Mouse (Mus musculus): ENCODE measurements around the gene Oaz3. TPM values are rescaled to one million over a fixed set of nuclear protein-coding genes. Genes with fewer than 3 reads are reported as not detected.
A peak's percentile ranks its signal among the peaks of the same experiment; 100 is the strongest.

Oaz3 gene
- polyA plus RNA-seq, 1 experiment from 2014 or later: 0.25 TPM

GRCm38 (mm10) chr3:94404366-94405054 lies 39.2 kb downstream of the Oaz3 start:
- H3K4me2 ChIP-seq (replicated peaks; ENCODE audit: low read depth, low read length): no peak overlapping the region
- no peaks in the 10 kb centered on the region for H3K27me3 ChIP-seq (replicated peaks; ENCODE audit: insufficient read depth, low read length)
- H3K9ac ChIP-seq (replicated peaks; ENCODE audit: low read depth): no peak overlapping the region
- H3K27ac ChIP-seq (ENCODE audit: low read length): no peak overlapping the region
- H3K4me1 ChIP-seq (ENCODE audit: insufficient read depth, low read depth, low read length): no peaks in the 10 kb centered on the region
- WGBS: 17% methylated on average over 7 of the region's 7 CpGs
- TF ChIP-seq EP300 (IDR thresholded peaks at IDR 0.05): no peak
- TF ChIP-seq CTCF (IDR thresholded peaks at IDR 0.05): no peak
- DNase-seq (ENCODE audit: low spot score) (no peak), ATAC-seq (no peak)
- H3K4me3 ChIP-seq (ENCODE audit: low read depth, low read length): no peak overlapping the region
- H3K36me3 ChIP-seq (ENCODE audit: insufficient read depth, low read length): no peaks in the 10 kb centered on the region
- H3K9me3 ChIP-seq (ENCODE audit: low read length): no peaks in the 10 kb centered on the region

- TF ChIP-seq CTCF (IDR thresholded peaks at IDR 0.05) (no peak), EP300 (IDR thresholded peaks at IDR 0.05) (no peak)
- DNase-seq (ENCODE audit: low spot score) (no peak), ATAC-seq (no peak)
- H3K4me1 ChIP-seq (ENCODE audit: insufficient read depth, low read depth, low read length): no peaks in the 10 kb centered on the region
- H3K27ac ChIP-seq (ENCODE audit: low read length): no peak overlapping the region
- H3K4me2 ChIP-seq (replicated peaks; ENCODE audit: low read depth, low read length): no peak overlapping the region
- no peaks in the 10 kb centered on the region for H3K9me3 ChIP-seq (ENCODE audit: low read length)
- WGBS: 55% methylated on average over 8 of the region's 8 CpGs
- no peaks in the 10 kb centered on the region for H3K27me3 ChIP-seq (replicated peaks; ENCODE audit: insufficient read depth, low read length)
- no peak overlapping the region for H3K4me3 ChIP-seq (ENCODE audit: low read depth, low read length)
- no peaks in the 10 kb centered on the region for H3K36me3 ChIP-seq (ENCODE audit: insufficient read depth, low read length)
- no peak overlapping the region for H3K9ac ChIP-seq (replicated peaks; ENCODE audit: low read depth)
Measured at GRCm38 (mm10) chr3:94402451-94402850, 41.3 kb downstream of the Oaz3 start.

DNA sequence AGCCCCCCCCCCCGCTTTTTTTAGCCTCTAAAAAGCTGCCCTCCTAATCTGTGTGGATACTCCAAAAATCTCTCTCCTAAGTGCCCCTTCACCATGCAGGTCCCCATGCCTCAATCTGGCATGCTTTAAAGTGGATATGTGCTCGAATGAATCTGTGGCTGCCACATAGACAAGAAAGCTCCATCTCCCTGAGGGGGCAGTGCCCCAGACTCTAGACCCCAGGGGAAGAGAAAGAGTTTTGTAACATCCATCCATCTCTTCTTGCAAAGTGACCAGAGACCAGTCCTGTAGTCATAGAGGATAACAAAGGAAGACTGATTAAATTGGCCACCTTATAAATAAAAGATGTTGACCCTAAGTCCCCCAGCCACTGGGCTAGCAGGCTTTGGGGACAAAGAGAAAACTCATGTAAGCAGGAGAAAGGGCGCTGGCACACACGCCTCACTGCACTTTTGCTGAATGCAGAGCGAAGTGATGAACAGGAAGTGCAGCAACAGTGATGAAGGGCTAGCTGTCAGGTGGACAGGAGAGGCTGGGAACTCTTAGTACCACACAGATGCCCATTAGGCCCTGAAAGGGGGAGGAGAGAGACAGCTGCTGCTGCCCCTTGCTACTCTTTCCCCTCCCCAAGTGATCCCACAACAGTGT lies 43.9 kb downstream of the Oaz3 start:
- ATAC-seq (no peak), DNase-seq (ENCODE audit: low spot score) (no peak)
- WGBS: 50% methylated on average over 5 of the region's 5 CpGs
- TF ChIP-seq CTCF (IDR thresholded peaks at IDR 0.05) (no peak), EP300 (IDR thresholded peaks at IDR 0.05) (no peak)
- Histone ChIP-seq H3K9me3 (ENCODE audit: low read length) (no peaks in the 10 kb centered on the region), H3K27me3 (replicated peaks; ENCODE audit: insufficient read depth, low read length) (no peaks in the 10 kb centered on the region), H3K4me1 (ENCODE audit: insufficient read depth, low read depth, low read length) (no peaks in the 10 kb centered on the region), H3K4me3 (ENCODE audit: low read depth, low read length) (no peak overlapping the region), H3K36me3 (ENCODE audit: insufficient read depth, low read length) (no peaks in the 10 kb centered on the region), H3K27ac (ENCODE audit: low read length) (no peak overlapping the region), H3K4me2 (replicated peaks; ENCODE audit: low read depth, low read length) (no peak overlapping the region), H3K9ac (replicated peaks; ENCODE audit: low read depth) (no peak overlapping the region)

- Histone ChIP-seq H3K4me3 (ENCODE audit: low read depth, low read length) (no peak overlapping the region), H3K9me3 (ENCODE audit: low read length) (no peaks in the 10 kb centered on the region), H3K9ac (replicated peaks; ENCODE audit: low read depth) (no peak overlapping the region), H3K27ac (ENCODE audit: low read length) (no peak overlapping the region), H3K4me2 (replicated peaks; ENCODE audit: low read depth, low read length) (peak overlapping the region; percentile 35), H3K4me1 (ENCODE audit: insufficient read depth, low read depth, low read length) (no peaks in the 10 kb centered on the region), H3K27me3 (replicated peaks; ENCODE audit: insufficient read depth, low read length) (no peaks in the 10 kb centered on the region), H3K36me3 (ENCODE audit: insufficient read depth, low read length) (no peaks in the 10 kb centered on the region)
- 2% methylated on average over 20 of the region's 20 CpGs for WGBS
- DNase-seq (ENCODE audit: low spot score) (peak; percentile 22), ATAC-seq (no peak)
- no peak for TF ChIP-seq EP300 (IDR thresholded peaks at IDR 0.05)
- TF ChIP-seq CTCF (IDR thresholded peaks at IDR 0.05): peak; percentile 33
Measured at GRCm38 (mm10) chr3:94398943-94399481, 44.7 kb downstream of the Oaz3 start.

- WGBS: 69% methylated on average over 6 of the region's 6 CpGs
- no peak within 1 kb of the TSS for H3K4me3 ChIP-seq (ENCODE audit: low read depth, low read length)
- no peak for TF ChIP-seq CTCF (IDR thresholded peaks at IDR 0.05)
- H3K27me3 ChIP-seq (replicated peaks; ENCODE audit: insufficient read depth, low read length): no peaks in the 10 kb centered on the region
- peak within 1 kb of the TSS; percentile 35 for H3K4me2 ChIP-seq (replicated peaks; ENCODE audit: low read depth, low read length)
- no peak within 1 kb of the TSS for H3K27ac ChIP-seq (ENCODE audit: low read length)
- ATAC-seq: no peak
- DNase-seq (ENCODE audit: low spot score): no peak
- H3K9ac ChIP-seq (replicated peaks; ENCODE audit: low read depth): no peak within 1 kb of the TSS
- no peaks in the 10 kb centered on the region for H3K36me3 ChIP-seq (ENCODE audit: insufficient read depth, low read length)
- no peaks in the 10 kb centered on the region for H3K9me3 ChIP-seq (ENCODE audit: low read length)
- no peaks in the 10 kb centered on the region for H3K4me1 ChIP-seq (ENCODE audit: insufficient read depth, low read depth, low read length)
Measured at GRCm38 (mm10) chr3:94398217-94398616, 45.5 kb downstream of the Oaz3 start, which contains the start of gene Lingo4. Gene Lingo4, plus strand, starts transcription at chr3:94398517.

GRCm38 (mm10) chr3:94396851-94397250 lies 46.9 kb downstream of the Oaz3 start:
- H3K27me3 ChIP-seq (replicated peaks; ENCODE audit: insufficient read depth, low read length): no peaks in the 10 kb centered on the region

More at GRCm38 (mm10) chr3:94396851-94397250, 46.9 kb downstream of the Oaz3 start:
- H3K27ac ChIP-seq (ENCODE audit: low read length): no peak overlapping the region
- H3K4me2 ChIP-seq (replicated peaks; ENCODE audit: low read depth, low read length): no peak overlapping the region
- TF ChIP-seq CTCF (IDR thresholded peaks at IDR 0.05) (no peak), EP300 (IDR thresholded peaks at IDR 0.05) (no peak)
- H3K9ac ChIP-seq (replicated peaks; ENCODE audit: low read depth): no peak overlapping the region
- no peaks in the 10 kb centered on the region for H3K9me3 ChIP-seq (ENCODE audit: low read length)
- no peak for DNase-seq (ENCODE audit: low spot score)
- no peak overlapping the region for H3K4me3 ChIP-seq (ENCODE audit: low read depth, low read length)
- ATAC-seq: no peak
- no peaks in the 10 kb centered on the region for H3K4me1 ChIP-seq (ENCODE audit: insufficient read depth, low read depth, low read length)
- 75% methylated on average over 4 of the region's 4 CpGs for WGBS
- H3K36me3 ChIP-seq (ENCODE audit: insufficient read depth, low read length): no peaks in the 10 kb centered on the region
